Mouse (Mus musculus): ENCODE measurements around the gene Selenbp1.

DNA sequence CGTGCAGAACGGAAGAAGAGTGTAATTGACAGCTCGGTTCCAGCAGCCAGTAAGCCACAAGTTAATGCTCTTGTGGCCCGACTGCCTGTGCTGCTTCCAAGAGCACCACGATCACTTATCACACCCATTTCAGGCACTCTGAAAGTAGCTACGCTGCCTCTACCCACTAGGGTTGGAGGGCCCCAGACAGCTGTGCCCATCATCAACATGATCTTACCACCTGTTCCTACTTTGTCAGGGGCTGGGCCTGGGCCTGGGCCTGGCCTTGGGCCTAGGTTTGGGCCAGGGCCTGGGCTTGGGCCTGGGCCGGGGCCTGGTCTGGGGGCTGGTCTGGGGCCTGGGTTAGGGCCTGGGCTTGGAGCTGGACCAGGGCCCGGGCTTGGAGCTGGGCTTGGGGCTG, 25.4 kb downstream of the Selenbp1 start:
- TF ChIP-seq CTCF (IDR thresholded peaks at IDR 0.05; ENCODE audit: borderline replicate concordance, insufficient read depth, low read length) (no peak), POLR2A (IDR thresholded peaks at IDR 0.05; ENCODE audit: low read depth, low read length) (no peak)

Data from embryonic fibroblast, embryonic 13.5 days (primary cell).